Comparison of ENCODE assay signal across 7 mouse cellular contexts in the genomic region with DNA sequence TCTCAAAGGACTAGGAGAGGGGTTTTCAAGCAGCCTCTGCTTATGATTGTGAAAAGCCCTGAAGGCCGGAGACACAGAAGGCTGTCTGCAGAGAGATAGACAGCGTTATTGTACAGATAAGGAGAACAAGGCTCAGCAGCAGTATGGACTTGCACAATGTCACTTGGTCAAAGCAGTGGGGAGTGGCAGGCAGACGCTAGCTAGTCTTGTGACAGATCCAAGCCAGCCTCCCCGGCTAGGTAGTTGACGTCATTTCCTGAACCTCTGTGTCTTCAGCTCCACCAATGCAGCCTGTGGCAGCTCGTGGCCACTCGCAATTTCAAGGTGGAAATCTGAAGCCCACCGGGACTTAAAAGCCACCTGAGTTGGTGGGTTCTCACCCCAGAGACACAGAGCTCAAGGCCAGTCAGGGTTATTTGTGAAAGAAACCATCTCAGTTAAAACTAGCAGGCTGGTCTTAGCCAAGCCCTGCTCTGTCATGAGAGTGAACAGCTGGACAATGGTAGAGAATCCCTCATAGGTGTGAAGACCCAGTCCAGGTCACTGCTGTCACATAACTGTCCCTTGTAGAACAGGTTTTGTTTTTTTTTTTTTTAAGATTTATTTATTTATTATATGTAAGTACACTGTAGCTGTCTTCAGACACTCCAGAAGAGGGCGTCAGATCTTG. TPM values are rescaled to one million over a fixed set of nuclear protein-coding genes. Genes with fewer than 3 reads are reported as not detected.
DNase-seq lines count a peak whose midpoint lies in the region; ATAC-seq and TF ChIP-seq lines count a peak whose summit lies in the region.

No protein-coding gene starts in this region.

- peak; percentile 95 for ATAC-seq in intestine, embryonic 15.5 days

- no peaks in the 10 kb centered on the region for H3K27me3 ChIP-seq in intestine, embryonic 15.5 days (replicated peaks)
- H3K27me3 ChIP-seq in small intestine, adult 2 months (ENCODE audit: control insufficient read depth, insufficient read depth, low read length) = no peaks in the 10 kb centered on the region

- no peak overlapping the region for H3K9ac ChIP-seq in intestine, embryonic 15.5 days

- H3K4me2 ChIP-seq in intestine, embryonic 15.5 days (replicated peaks) = no peak overlapping the region

- H3K36me3 ChIP-seq in intestine, embryonic 15.5 days = no peaks in the 10 kb centered on the region
- no peaks in the 10 kb centered on the region for H3K36me3 ChIP-seq in small intestine, adult 2 months (ENCODE audit: control insufficient read depth, insufficient read depth, low read length)

- 49% methylated on average over 9 of the region's 9 CpGs for WGBS in intestine, embryonic 15.5 days
- WGBS in small intestine, adult 2 months = 28% methylated on average over 9 of the region's 9 CpGs

- no peak overlapping the region for H3K4me3 ChIP-seq in intestine, embryonic 15.5 days (replicated peaks)
- H3K4me3 ChIP-seq in small intestine, adult 2 months (ENCODE audit: low read depth, low read length) = no peak overlapping the region

- peak; percentile 34; the same call in 1 of the 2 replicates for TF ChIP-seq POLR2A in small intestine, adult 2 months (IDR thresholded peaks at IDR 0.05; ENCODE audit: low read depth, low read length)

- no peaks in the 10 kb centered on the region for H3K9me3 ChIP-seq in intestine, embryonic 15.5 days

- DNase-seq in CD8-positive naive resting alpha-beta T cell, adult 2 months (ENCODE audit: low read depth in 2 of 2, low spot score in 2 of 2) = peak; percentile 68 to 73
- DNase-seq in R1 (ENCODE audit: low read depth, low spot score) = peak; percentile 75
- no peak for DNase-seq in right cerebral cortex, adult 2 months (ENCODE audit: low spot score in 2 of 2)
- DNase-seq in right cerebral cortex, postnatal 14 days = no peak
- no peak for DNase-seq in embryo, embryonic 9.5 days (ENCODE audit: extremely low spot score)

- H3K4me1 ChIP-seq in intestine, embryonic 15.5 days (replicated peaks) = 0 out of 2 replicates have a peak, but pooled peaks cover 3% of the 10 kb centered on the region
- H3K4me1 ChIP-seq in small intestine, adult 2 months (ENCODE audit: control insufficient read depth, insufficient read depth, insufficient read length, low read length) = peaks cover 3% of the 10 kb centered on the region; the same call in 1 of the 2 replicates

- H3K27ac ChIP-seq in intestine, embryonic 15.5 days = peak overlapping the region; percentile 39; the same call in 1 of the 2 replicates
- H3K27ac ChIP-seq in small intestine, adult 2 months (ENCODE audit: insufficient read depth, low read depth, low read length) = peak overlapping the region; percentile 51

- no peak for TF ChIP-seq CTCF in small intestine, adult 2 months (IDR thresholded peaks at IDR 0.05; ENCODE audit: extremely low read depth, insufficient read length, insufficient replicate concordance, low read depth, low read length)

RNA-seq across cellular contexts. Expression of a gene that starts 3.3 kb away (rescaled TPM):
- polyA plus RNA-seq in intestine, embryonic 15.5 days (2015; fragmentation: Nextera tagmentation; extraction: Ambion mirVana) = 0.28 and 0.42 TPM in 2 replicates
- polyA plus RNA-seq in small intestine, adult 2 months (2012; rRNA removed) = 1.0 and 1.1 TPM in 2 replicates

RNA-seq across cellular contexts. Expression of a gene that starts 22.0 kb away (rescaled TPM):
- 134 and 154 TPM in 2 replicates for polyA plus RNA-seq in intestine, embryonic 15.5 days (2015; fragmentation: Nextera tagmentation; extraction: Ambion mirVana)
- 62.8 and 108 TPM in 2 replicates for polyA plus RNA-seq in small intestine, adult 2 months (2012; rRNA removed)

RNA-seq across cellular contexts. Expression of a gene that starts 24.9 kb away (rescaled TPM):
- 164 and 177 TPM in 2 replicates for polyA plus RNA-seq in intestine, embryonic 15.5 days (2015; fragmentation: Nextera tagmentation; extraction: Ambion mirVana)
- 2.4 and 8.5 TPM in 2 replicates for polyA plus RNA-seq in small intestine, adult 2 months (2012; rRNA removed)

RNA-seq across cellular contexts. Expression of a gene that starts 43.0 kb away (rescaled TPM):
- 177 and 214 TPM in 2 replicates for polyA plus RNA-seq in intestine, embryonic 15.5 days (2015; fragmentation: Nextera tagmentation; extraction: Ambion mirVana)
- 29.5 and 48.2 TPM in 2 replicates for polyA plus RNA-seq in small intestine, adult 2 months (2012; rRNA removed)

RNA-seq across cellular contexts. Expression of a gene that starts 47.7 kb away (rescaled TPM):
- 105 and 113 TPM in 2 replicates for polyA plus RNA-seq in intestine, embryonic 15.5 days (2015; fragmentation: Nextera tagmentation; extraction: Ambion mirVana)
- polyA plus RNA-seq in small intestine, adult 2 months (2012; rRNA removed) = 50.3 and 76.6 TPM in 2 replicates

Comparison
In these comparisons a context has a peak if more than half of its experiments do, and no peak if none do; other contexts are left out.
1. DNase-seq: peak in CD8-positive naive resting alpha-beta T cell, adult 2 months (2 of 2) and R1 (single experiment); none in right cerebral cortex, adult 2 months (0 of 2), right cerebral cortex, postnatal 14 days (single experiment) and embryo, embryonic 9.5 days (single experiment).
2. RNA of a gene that starts 24.9 kb away (polyA plus RNA-seq): 164 to 177 TPM in intestine, embryonic 15.5 days; 2.4 to 8.5 TPM in small intestine, adult 2 months; every median in the first group is over 10 times any median in the second.